Mouse (Mus musculus): ENCODE results near the gene Adam23. TPM values are rescaled to one million over a fixed set of nuclear protein-coding genes. Genes with fewer than 3 reads are reported as not detected.
"Not testable (repeated sequence)": the region's sequence is repeated elsewhere in the genome, so short reads cannot be mapped to it uniquely, and the experiment has no call there.

The Adam23 gene
- polyA plus RNA-seq, 1 experiment, result 7.1 TPM

- no peak for TF ChIP-seq POLR2A (IDR thresholded peaks at IDR 0.05; ENCODE audit: control insufficient read depth, extremely low read depth, insufficient read depth, low read length, poor library complexity)
- TF ChIP-seq CTCF (IDR thresholded peaks at IDR 0.05; ENCODE audit: borderline replicate concordance, control insufficient read depth, extremely low read depth, insufficient read depth, low read length, poor library complexity), result no peak
- no peak for DNase-seq
Measured at GRCm38 (mm10) chr1:63628211-63628610, 182.5 kb downstream of the Adam23 start.

GRCm38 (mm10) chr1:63630390-63630789 lies 184.7 kb downstream of the Adam23 start:
- DNase-seq; H3K4me3 ChIP-seq (ENCODE audit: control insufficient read depth, insufficient read depth, low read length); H3K27me3 ChIP-seq (ENCODE audit: control insufficient read depth, insufficient read depth, low read length); H3K27ac ChIP-seq (ENCODE audit: control insufficient read depth, insufficient read depth, low read length); H3K4me1 ChIP-seq (replicated peaks; ENCODE audit: control insufficient read depth, insufficient read depth, low read length); H3K36me3 ChIP-seq (ENCODE audit: control insufficient read depth, insufficient read depth, low read length): not testable (repeated sequence)

More at GRCm38 (mm10) chr1:63628211-63628610, 182.5 kb downstream of the Adam23 start:
- H3K36me3 ChIP-seq (ENCODE audit: control insufficient read depth, insufficient read depth, low read length), result no peaks in the 10 kb centered on the region
- H3K4me3 ChIP-seq (ENCODE audit: control insufficient read depth, insufficient read depth, low read length), result no peak overlapping the region
- H3K4me1 ChIP-seq (replicated peaks; ENCODE audit: control insufficient read depth, insufficient read depth, low read length), result no peaks in the 10 kb centered on the region
- H3K27ac ChIP-seq (ENCODE audit: control insufficient read depth, insufficient read depth, low read length), result no peak overlapping the region
- WGBS, result 75% methylated on average over 2 of the region's 2 CpGs
- no peaks in the 10 kb centered on the region for H3K27me3 ChIP-seq (ENCODE audit: control insufficient read depth, insufficient read depth, low read length)

- DNase-seq, result no peak
- TF ChIP-seq POLR2A (IDR thresholded peaks at IDR 0.05; ENCODE audit: control insufficient read depth, extremely low read depth, insufficient read depth, low read length, poor library complexity) (no peak), CTCF (IDR thresholded peaks at IDR 0.05; ENCODE audit: borderline replicate concordance, control insufficient read depth, extremely low read depth, insufficient read depth, low read length, poor library complexity) (no peak)
- no peak overlapping the region for H3K27ac ChIP-seq (ENCODE audit: control insufficient read depth, insufficient read depth, low read length)
- WGBS, result 69% methylated on average over 6 of the region's 6 CpGs
- no peaks in the 10 kb centered on the region for H3K27me3 ChIP-seq (ENCODE audit: control insufficient read depth, insufficient read depth, low read length)
- H3K36me3 ChIP-seq (ENCODE audit: control insufficient read depth, insufficient read depth, low read length), result no peaks in the 10 kb centered on the region
- H3K4me1 ChIP-seq (replicated peaks; ENCODE audit: control insufficient read depth, insufficient read depth, low read length), result no peaks in the 10 kb centered on the region
- no peak overlapping the region for H3K4me3 ChIP-seq (ENCODE audit: control insufficient read depth, insufficient read depth, low read length)
Measured at GRCm38 (mm10) chr1:63639921-63640320, 194.2 kb downstream of the Adam23 start.

Other genes with a start within 250 kb of the Adam23 start
- gene Gpr1, start 231.3 kb upstream of the Adam23 start, polyA plus RNA-seq (2012; rRNA removed), result 0.57 and 1.0 TPM in 2 replicates
- gene Zdbf2, start 172.6 kb upstream of the Adam23 start, polyA plus RNA-seq (2012; rRNA removed), result 0.03 and 0.04 TPM in 2 replicates
- not detected in 2 replicates for gene Gm39653, start 170.1 kb downstream of the Adam23 start, polyA plus RNA-seq (2012; rRNA removed)
- gene Dytn, start 241.0 kb downstream of the Adam23 start, polyA plus RNA-seq (2012; rRNA removed), result not detected in 2 replicates

Measured in thymus, adult 2 months (tissue).